Mouse (Mus musculus): ENCODE measurements around the gene Dpp4.

DNA sequence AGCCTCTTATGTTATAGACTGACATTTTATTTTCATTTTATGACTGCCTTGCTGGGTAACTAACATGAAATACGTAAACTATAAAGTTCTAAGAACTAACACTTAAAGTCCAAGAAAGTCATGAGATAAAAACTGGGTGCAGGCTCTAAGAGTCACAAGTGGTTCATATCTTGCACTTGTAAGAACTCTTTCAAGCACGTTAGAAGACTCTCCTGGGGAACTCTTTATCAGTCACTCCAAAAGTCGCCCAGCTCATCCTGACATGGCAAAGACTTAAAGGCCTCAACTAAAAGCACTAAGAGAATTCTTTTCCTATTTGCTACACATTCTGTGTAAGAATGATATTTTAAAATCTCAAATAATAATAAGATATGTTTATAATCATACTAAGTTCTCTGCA, 92.5 kb downstream of the Dpp4 start:
- TF ChIP-seq CTCF (IDR thresholded peaks at IDR 0.05; ENCODE audit: borderline replicate concordance, control insufficient read depth, extremely low read depth, insufficient read depth, low read length, poor library complexity) (no peak), POLR2A (IDR thresholded peaks at IDR 0.05; ENCODE audit: control insufficient read depth, extremely low read depth, insufficient read depth, low read length, poor library complexity) (no peak)

Data from thymus, adult 2 months (tissue).